Mouse (Mus musculus) midbrain, embryonic 12.5 days (tissue): ENCODE measurements at regions not wholly inside any gene's neighbourhood (a gene's known extent, or its start where the extent isn't known, plus 50 kb on each side); places are given as distances from the start of the nearest gene placed in this dataset.

ENCODE experiments used
- ATAC-seq: fragments of 200-750 bp; cut with Nextera tagmentation; 2 replicates; pipeline ENCODE4 v1.8.0; 2017; ENCODE audit warnings: low read depth, moderate TSS enrichment, moderate library complexity; ENCODE audit not compliant: low FRiP score
- H3K27ac ChIP-seq: fragments of 300-500 bp; sonication (generic); replicated peaks from 2 replicates; pipeline ENCODE4 v1.5.1; 2016; ENCODE audit warnings: mild to moderate bottlenecking
- H3K27me3 ChIP-seq: fragments of 300-500 bp; sonication (generic); 2 replicates; pipeline ENCODE4 v1.6.1; 2016; ENCODE audit warnings: mild to moderate bottlenecking
- H3K36me3 ChIP-seq: fragments of 300-500 bp; sonication (generic); 2 replicates; pipeline ENCODE4 v1.6.1; 2016
- H3K4me1 ChIP-seq: fragments of 300-500 bp; sonication (generic); 2 replicates; pipeline ENCODE4 v1.6.1; 2016
- H3K4me2 ChIP-seq: fragments of 300-500 bp; sonication (generic); replicated peaks from 2 replicates; pipeline ENCODE4 v1.6.1; 2016; ENCODE audit warnings: mild to moderate bottlenecking, moderate library complexity
- H3K4me3 ChIP-seq: fragments of 300-500 bp; sonication (generic); 2 replicates; pipeline ENCODE4 v1.5.1; 2016; ENCODE audit warnings: mild to moderate bottlenecking
- H3K9ac ChIP-seq: fragments of 300-500 bp; sonication (generic); replicated peaks from 2 replicates; pipeline ENCODE4 v1.6.1; 2016; ENCODE audit warnings: mild to moderate bottlenecking, moderate library complexity
- H3K9me3 ChIP-seq: fragments of 300-500 bp; sonication (generic); 2 replicates; pipeline ENCODE4 v1.6.1; 2016; ENCODE audit warnings: mild to moderate bottlenecking
- WGBS: fragments of 180-500 bp; shearing (Covaris S2); methylation state at CpG from one replicate; pipeline ENCODE4 v1.1.7; 2016; 5-methylcytosine and 5-hydroxymethylcytosine counted together

GRCm38 (mm10) chr2:33964096-33964495 lies 76.3 kb upstream of the Mvb12b start:
- Histone ChIP-seq H3K27ac (no peak overlapping the region), H3K36me3 (no peaks in the 10 kb centered on the region), H3K4me2 (no peak overlapping the region), H3K4me3 (no peak overlapping the region), H3K27me3 (peaks cover 21% of the 10 kb centered on the region), H3K4me1 (peaks cover 25% of the 10 kb centered on the region), H3K9me3 (no peaks in the 10 kb centered on the region), H3K9ac (no peak overlapping the region)
- 87% methylated on average over 5 of the region's 5 CpGs for WGBS
- ATAC-seq = no peak

GRCm38 (mm10) chr2:33962355-33963037 lies 74.8 kb upstream of the Mvb12b start:
- H3K27ac ChIP-seq = no peak overlapping the region
- H3K9me3 ChIP-seq = no peaks in the 10 kb centered on the region
- WGBS = 73% methylated on average over 14 of the region's 14 CpGs
- H3K4me3 ChIP-seq = no peak overlapping the region
- no peaks in the 10 kb centered on the region for H3K36me3 ChIP-seq
- H3K9ac ChIP-seq = no peak overlapping the region
- ATAC-seq = no peak
- peaks cover 16% of the 10 kb centered on the region; the same call in 1 of the 2 replicates for H3K27me3 ChIP-seq
- peaks cover 25% of the 10 kb centered on the region for H3K4me1 ChIP-seq
- H3K4me2 ChIP-seq = no peak overlapping the region

GRCm38 (mm10) chr2:33961566-33961965 lies 73.8 kb upstream of the Mvb12b start:
- Histone ChIP-seq H3K9me3 (no peaks in the 10 kb centered on the region), H3K27ac (no peak overlapping the region), H3K27me3 (peaks cover 9% of the 10 kb centered on the region; the same call in 1 of the 2 replicates), H3K36me3 (no peaks in the 10 kb centered on the region), H3K4me3 (no peak overlapping the region), H3K4me1 (peaks cover 19% of the 10 kb centered on the region), H3K9ac (no peak overlapping the region), H3K4me2 (no peak overlapping the region)
- WGBS = 65% methylated on average over 2 of the region's 2 CpGs
- ATAC-seq = no peak

- peaks cover 8% of the 10 kb centered on the region; the same call in 1 of the 2 replicates for H3K4me1 ChIP-seq
- no peak overlapping the region for H3K9ac ChIP-seq
- no peaks in the 10 kb centered on the region for H3K27me3 ChIP-seq
- H3K36me3 ChIP-seq = no peaks in the 10 kb centered on the region
- H3K27ac ChIP-seq = no peak overlapping the region
- H3K4me3 ChIP-seq = no peak overlapping the region
- 61% methylated on average over 6 of the region's 6 CpGs for WGBS
- H3K9me3 ChIP-seq = no peaks in the 10 kb centered on the region
- no peak overlapping the region for H3K4me2 ChIP-seq
- ATAC-seq = no peak
These were observed 70.0 kb upstream of the Mvb12b start for GRCm38 (mm10) chr2:33957754-33958153.

GRCm38 (mm10) chr2:33944301-33944700 lies 56.6 kb upstream of the Mvb12b start:
- Histone ChIP-seq H3K4me1 (peaks cover 3% of the 10 kb centered on the region; the same call in 1 of the 2 replicates), H3K4me2 (no peak overlapping the region), H3K4me3 (no peak overlapping the region), H3K27me3 (no peaks in the 10 kb centered on the region), H3K27ac (no peak overlapping the region), H3K36me3 (no peaks in the 10 kb centered on the region), H3K9me3 (no peaks in the 10 kb centered on the region), H3K9ac (no peak overlapping the region)
- WGBS = 81% methylated on average over 3 of the region's 3 CpGs
- no peak for ATAC-seq

- 63% methylated on average over 2 of the region's 2 CpGs for WGBS
- H3K27me3 ChIP-seq = no peaks in the 10 kb centered on the region
- no peaks in the 10 kb centered on the region for H3K9me3 ChIP-seq
- no peak overlapping the region for H3K4me3 ChIP-seq
- H3K9ac ChIP-seq = no peak overlapping the region
- H3K4me1 ChIP-seq = peaks cover 3% of the 10 kb centered on the region; the same call in 1 of the 2 replicates
- no peak overlapping the region for H3K4me2 ChIP-seq
- H3K27ac ChIP-seq = no peak overlapping the region
- ATAC-seq = no peak
- H3K36me3 ChIP-seq = no peaks in the 10 kb centered on the region
These were observed 54.3 kb upstream of the Mvb12b start for GRCm38 (mm10) chr2:33942085-33942484.

- H3K4me3 ChIP-seq = no peak overlapping the region
- no peak overlapping the region for H3K9ac ChIP-seq
- H3K27ac ChIP-seq = no peak overlapping the region
- no peaks in the 10 kb centered on the region for H3K27me3 ChIP-seq
- H3K9me3 ChIP-seq = no peaks in the 10 kb centered on the region
- peaks cover 3% of the 10 kb centered on the region; the same call in 1 of the 2 replicates for H3K4me1 ChIP-seq
- WGBS = 77% methylated on average over 11 of the region's 11 CpGs
- no peak for ATAC-seq
- H3K4me2 ChIP-seq = no peak overlapping the region
- no peaks in the 10 kb centered on the region for H3K36me3 ChIP-seq
These were observed 53.6 kb upstream of the Mvb12b start for GRCm38 (mm10) chr2:33941316-33941715.

- no peaks in the 10 kb centered on the region for H3K36me3 ChIP-seq
- no peak overlapping the region for H3K4me3 ChIP-seq
- H3K4me2 ChIP-seq = no peak overlapping the region
- H3K9me3 ChIP-seq = no peaks in the 10 kb centered on the region; the same call in 1 of the 2 replicates
- no peaks in the 10 kb centered on the region for H3K27me3 ChIP-seq
- WGBS = 92% methylated on average over 4 of the region's 4 CpGs
- H3K9ac ChIP-seq = no peak overlapping the region
- ATAC-seq = no peak
- H3K4me1 ChIP-seq = peaks cover 3% of the 10 kb centered on the region; the same call in 1 of the 2 replicates
- H3K27ac ChIP-seq = no peak overlapping the region
These were observed 52.1 kb upstream of the Mvb12b start for GRCm38 (mm10) chr2:33939836-33940235.
